Mouse (Mus musculus): ENCODE results near the gene Ggcx. TPM values are rescaled to one million over a fixed set of nuclear protein-coding genes. Genes with fewer than 3 reads are reported as not detected.

Gene Ggcx
- polyA plus RNA-seq (2014; fragmentation: Nextera tagmentation; extraction: Ambion mirVana) = 9.4 and 12.2 TPM in 2 replicates

- Histone ChIP-seq H3K4me2 (peak within 1 kb of the TSS; percentile 72), H3K9ac (ENCODE audit: low read length) (peak within 1 kb of the TSS; percentile 79), H3K4me1 (ENCODE audit: control insufficient read depth, insufficient read depth, low read length) (peaks cover 5% of the 10 kb centered on the region), H3K27ac (ENCODE audit: low read depth, low read length) (0 out of 2 replicates have a peak within 1 kb of the TSS, but pooled peaks have one; percentile 1), H3K4me3 (ENCODE audit: low read depth, low read length) (peak within 1 kb of the TSS; percentile 79), H3K9me3 (ENCODE audit: control insufficient read depth, low read length) (no peaks in the 10 kb centered on the region), H3K27me3 (ENCODE audit: control insufficient read depth, insufficient read depth, low read length) (no peaks in the 10 kb centered on the region), H3K36me3 (ENCODE audit: control insufficient read depth, insufficient read depth, low read length) (peaks cover 7% of the 10 kb centered on the region; the same call in 1 of the 2 replicates)
- WGBS = 2% methylated on average over 33 of the region's 33 CpGs
- DNase-seq (ENCODE audit: low spot score, missing footprints) (peak; percentile 99), ATAC-seq (ENCODE audit: low FRiP score) (peak; percentile 97)
These were observed at the start of gene Ggcx for GRCm38 (mm10) chr6:72414076-72414756. Gene Ggcx (plus strand): TSS chr6:72414308.

GRCm38 (mm10) chr6:72364985-72365384, 49.1 kb upstream of the Ggcx start:
- Histone ChIP-seq H3K4me2 (no peak overlapping the region), H3K9me3 (ENCODE audit: control insufficient read depth, low read length) (no peaks in the 10 kb centered on the region), H3K36me3 (ENCODE audit: control insufficient read depth, insufficient read depth, low read length) (no peaks in the 10 kb centered on the region)

GRCm38 (mm10) chr6:72366304-72366703, 47.8 kb upstream of the Ggcx start:
- H3K4me2 ChIP-seq = no peak overlapping the region

More at GRCm38 (mm10) chr6:72364985-72365384, 49.1 kb upstream of the Ggcx start:
- ATAC-seq (ENCODE audit: low FRiP score) = no peak
- no peak overlapping the region for H3K27ac ChIP-seq (ENCODE audit: low read depth, low read length)
- H3K27me3 ChIP-seq (ENCODE audit: control insufficient read depth, insufficient read depth, low read length) = no peaks in the 10 kb centered on the region
- no peak overlapping the region for H3K4me3 ChIP-seq (ENCODE audit: low read depth, low read length)
- no peak for DNase-seq (ENCODE audit: low spot score, missing footprints)
- H3K4me1 ChIP-seq (ENCODE audit: control insufficient read depth, insufficient read depth, low read length) = peaks cover 8% of the 10 kb centered on the region
- no peak overlapping the region for H3K9ac ChIP-seq (ENCODE audit: low read length)
- WGBS = 73% methylated on average over 6 of the region's 6 CpGs

GRCm38 (mm10) chr6:72366844-72367443, 47.2 kb upstream of the Ggcx start, which contains the start of gene Rnf181:
Gene Rnf181 (minus strand): TSS chr6:72366956.
- H3K4me3 ChIP-seq (ENCODE audit: low read depth, low read length) = no peak within 1 kb of the TSS
- no peak within 1 kb of the TSS for H3K9ac ChIP-seq (ENCODE audit: low read length)
- no peak within 1 kb of the TSS for H3K27ac ChIP-seq (ENCODE audit: low read depth, low read length)
- peaks cover 3% of the 10 kb centered on the region; the same call in 1 of the 2 replicates for H3K4me1 ChIP-seq (ENCODE audit: control insufficient read depth, insufficient read depth, low read length)
- no peak within 1 kb of the TSS for H3K4me2 ChIP-seq
- no peaks in the 10 kb centered on the region for H3K27me3 ChIP-seq (ENCODE audit: control insufficient read depth, insufficient read depth, low read length)
- no peaks in the 10 kb centered on the region for H3K9me3 ChIP-seq (ENCODE audit: control insufficient read depth, low read length)
- ATAC-seq (ENCODE audit: low FRiP score) = no peak
- no peaks in the 10 kb centered on the region for H3K36me3 ChIP-seq (ENCODE audit: control insufficient read depth, insufficient read depth, low read length)
- 80% methylated on average over 4 of the region's 4 CpGs for WGBS
- no peak for DNase-seq (ENCODE audit: low spot score, missing footprints)

More at GRCm38 (mm10) chr6:72366304-72366703, 47.8 kb upstream of the Ggcx start:
- Histone ChIP-seq H3K9ac (ENCODE audit: low read length) (no peak overlapping the region), H3K36me3 (ENCODE audit: control insufficient read depth, insufficient read depth, low read length) (no peaks in the 10 kb centered on the region), H3K27ac (ENCODE audit: low read depth, low read length) (no peak overlapping the region), H3K27me3 (ENCODE audit: control insufficient read depth, insufficient read depth, low read length) (no peaks in the 10 kb centered on the region), H3K4me3 (ENCODE audit: low read depth, low read length) (no peak overlapping the region), H3K9me3 (ENCODE audit: control insufficient read depth, low read length) (no peaks in the 10 kb centered on the region), H3K4me1 (ENCODE audit: control insufficient read depth, insufficient read depth, low read length) (peaks cover 6% of the 10 kb centered on the region)
- 76% methylated on average over 3 of the region's 3 CpGs for WGBS
- DNase-seq (ENCODE audit: low spot score, missing footprints) = no peak
- no peak for ATAC-seq (ENCODE audit: low FRiP score)

GRCm38 (mm10) chr6:72367460-72367974, 46.6 kb upstream of the Ggcx start:
- no peak overlapping the region for H3K4me2 ChIP-seq
- no peak overlapping the region for H3K27ac ChIP-seq (ENCODE audit: low read depth, low read length)
- H3K27me3 ChIP-seq (ENCODE audit: control insufficient read depth, insufficient read depth, low read length) = no peaks in the 10 kb centered on the region
- no peak overlapping the region for H3K9ac ChIP-seq (ENCODE audit: low read length)
- H3K36me3 ChIP-seq (ENCODE audit: control insufficient read depth, insufficient read depth, low read length) = no peaks in the 10 kb centered on the region
- DNase-seq (ENCODE audit: low spot score, missing footprints) (no peak), ATAC-seq (ENCODE audit: low FRiP score) (no peak)
- no peaks in the 10 kb centered on the region for H3K9me3 ChIP-seq (ENCODE audit: control insufficient read depth, low read length)
- H3K4me1 ChIP-seq (ENCODE audit: control insufficient read depth, insufficient read depth, low read length) = peaks cover 3% of the 10 kb centered on the region; the same call in 1 of the 2 replicates
- no peak overlapping the region for H3K4me3 ChIP-seq (ENCODE audit: low read depth, low read length)
- WGBS = 76% methylated on average over 4 of the region's 4 CpGs

DNA sequence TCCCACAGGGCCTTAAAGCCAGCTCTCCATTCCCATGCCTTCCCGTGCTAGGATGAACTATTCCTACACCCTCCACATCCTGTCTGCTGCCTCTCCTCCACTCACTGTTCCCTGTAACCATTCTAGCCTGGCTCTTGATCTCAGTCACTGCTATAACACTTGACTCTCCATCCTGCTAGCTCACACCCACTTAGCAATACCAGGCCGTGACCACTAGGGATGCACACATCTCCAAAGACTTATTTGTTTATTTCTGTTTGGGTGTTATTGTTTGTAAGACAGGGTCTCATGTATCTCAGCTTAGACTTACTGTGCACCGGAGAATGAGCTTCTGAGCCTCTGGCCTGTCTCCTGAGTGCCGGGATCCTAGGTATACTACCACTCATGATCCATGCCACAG, 44.6 kb upstream of the Ggcx start:
- Histone ChIP-seq H3K27me3 (ENCODE audit: control insufficient read depth, insufficient read depth, low read length) (no peaks in the 10 kb centered on the region), H3K4me2 (no peak overlapping the region), H3K36me3 (ENCODE audit: control insufficient read depth, insufficient read depth, low read length) (no peaks in the 10 kb centered on the region), H3K27ac (ENCODE audit: low read depth, low read length) (no peak overlapping the region), H3K9me3 (ENCODE audit: control insufficient read depth, low read length) (no peaks in the 10 kb centered on the region), H3K4me1 (ENCODE audit: control insufficient read depth, insufficient read depth, low read length) (no peaks in the 10 kb centered on the region), H3K9ac (ENCODE audit: low read length) (no peak overlapping the region), H3K4me3 (ENCODE audit: low read depth, low read length) (no peak overlapping the region)
- ATAC-seq (ENCODE audit: low FRiP score) (no peak), DNase-seq (ENCODE audit: low spot score, missing footprints) (no peak)
- WGBS = 78% methylated on average over 4 of the region's 4 CpGs

- DNase-seq (ENCODE audit: low spot score, missing footprints) (no peak), ATAC-seq (ENCODE audit: low FRiP score) (no peak)
- Histone ChIP-seq H3K4me1 (ENCODE audit: control insufficient read depth, insufficient read depth, low read length) (no peaks in the 10 kb centered on the region), H3K4me3 (ENCODE audit: low read depth, low read length) (no peak overlapping the region), H3K9me3 (ENCODE audit: control insufficient read depth, low read length) (no peaks in the 10 kb centered on the region), H3K27ac (ENCODE audit: low read depth, low read length) (no peak overlapping the region), H3K36me3 (ENCODE audit: control insufficient read depth, insufficient read depth, low read length) (no peaks in the 10 kb centered on the region), H3K4me2 (no peak overlapping the region), H3K9ac (ENCODE audit: low read length) (no peak overlapping the region), H3K27me3 (ENCODE audit: control insufficient read depth, insufficient read depth, low read length) (no peaks in the 10 kb centered on the region)
- WGBS = 83% methylated on average over 12 of the region's 12 CpGs
These were observed 44.0 kb upstream of the Ggcx start for GRCm38 (mm10) chr6:72370091-72370490.

DNA sequence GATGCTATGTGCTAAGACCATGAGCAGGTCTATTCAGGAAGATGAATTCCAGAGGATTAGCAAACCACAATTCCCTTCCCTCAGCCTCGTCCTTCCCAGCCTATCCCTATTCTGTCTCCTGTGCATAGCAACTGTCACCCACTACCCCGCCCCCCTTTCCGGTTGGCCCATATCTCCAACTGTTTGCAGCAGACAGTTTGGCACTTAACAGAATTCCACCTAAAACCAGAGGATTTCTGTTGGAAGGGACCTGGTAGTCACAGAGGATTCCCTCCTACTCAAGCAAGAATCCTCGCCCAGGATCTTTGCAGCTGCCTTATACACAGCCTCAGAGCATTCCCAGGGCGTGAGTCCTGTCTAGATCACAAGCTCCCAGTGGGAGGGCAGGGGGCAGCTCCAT, 43.0 kb upstream of the Ggcx start:
- Histone ChIP-seq H3K4me2 (no peak overlapping the region), H3K4me1 (ENCODE audit: control insufficient read depth, insufficient read depth, low read length) (no peaks in the 10 kb centered on the region), H3K4me3 (ENCODE audit: low read depth, low read length) (no peak overlapping the region), H3K27ac (ENCODE audit: low read depth, low read length) (no peak overlapping the region), H3K36me3 (ENCODE audit: control insufficient read depth, insufficient read depth, low read length) (no peaks in the 10 kb centered on the region), H3K27me3 (ENCODE audit: control insufficient read depth, insufficient read depth, low read length) (no peaks in the 10 kb centered on the region), H3K9ac (ENCODE audit: low read length) (no peak overlapping the region), H3K9me3 (ENCODE audit: control insufficient read depth, low read length) (no peaks in the 10 kb centered on the region)
- 39% methylated on average over 5 of the region's 5 CpGs for WGBS
- DNase-seq (ENCODE audit: low spot score, missing footprints) (no peak), ATAC-seq (ENCODE audit: low FRiP score) (no peak)

- no peaks in the 10 kb centered on the region for H3K27me3 ChIP-seq (ENCODE audit: control insufficient read depth, insufficient read depth, low read length)
- H3K4me3 ChIP-seq (ENCODE audit: low read depth, low read length) = no peak overlapping the region
- H3K27ac ChIP-seq (ENCODE audit: low read depth, low read length) = no peak overlapping the region
- no peaks in the 10 kb centered on the region for H3K36me3 ChIP-seq (ENCODE audit: control insufficient read depth, insufficient read depth, low read length)
- H3K9ac ChIP-seq (ENCODE audit: low read length) = no peak overlapping the region
- no peak overlapping the region for H3K4me2 ChIP-seq
- ATAC-seq (ENCODE audit: low FRiP score) (no peak), DNase-seq (ENCODE audit: low spot score, missing footprints) (no peak)
- H3K4me1 ChIP-seq (ENCODE audit: control insufficient read depth, insufficient read depth, low read length) = no peaks in the 10 kb centered on the region
- WGBS = 35% methylated on average over 1 of the region's 1 CpGs
- no peaks in the 10 kb centered on the region for H3K9me3 ChIP-seq (ENCODE audit: control insufficient read depth, low read length)
These were observed 42.5 kb upstream of the Ggcx start for GRCm38 (mm10) chr6:72371571-72371970.

Data from midbrain, embryonic 11.5 days (tissue).